ENCODE assay signal across 9 mouse cellular contexts in genomic region chr5:25526926-25527325, GRCm38 (mm10). TPM values are rescaled to one million over a fixed set of nuclear protein-coding genes. Genes with fewer than 3 reads are reported as not detected.
DNase-seq lines count a peak whose midpoint lies in the region; ATAC-seq and TF ChIP-seq lines count a peak whose summit lies in the region.
"Had no signal": no experiment of that assay in that cellular context is flagged by ENCODE, and none has a peak within 500 bp of the region (broad histone marks: within the 10 kb centered on the region; RNA-seq: fewer than 3 reads in every experiment).

No protein-coding gene starts in this region.

- H3K4me1 ChIP-seq in liver, embryonic 13.5 days (replicated peaks) = peaks cover 40% of the 10 kb centered on the region
- H3K4me1 ChIP-seq in liver, postnatal 0 days (ENCODE audit: insufficient read depth) = peaks cover 22% of the 10 kb centered on the region

- H3K4me3 ChIP-seq in liver, embryonic 13.5 days (replicated peaks) = no peak overlapping the region
- H3K4me3 ChIP-seq in liver, postnatal 0 days (ENCODE audit: low read depth, low read length) = no peak overlapping the region

- ATAC-seq in liver, embryonic 13.5 days (ENCODE audit: low read depth) = no peak
- ATAC-seq in liver, postnatal 0 days = no peak
- ATAC-seq: inflammation-experienced regulatory T-cells, adult 6 months had no signal

- no peak for TF ChIP-seq EP300 in liver, postnatal 0 days (IDR thresholded peaks at IDR 0.05; ENCODE audit: low read depth)

- H3K4me2 ChIP-seq in liver, embryonic 13.5 days = no peak overlapping the region
- no peak overlapping the region for H3K4me2 ChIP-seq in liver, postnatal 0 days (ENCODE audit: low read depth, low read length)

- WGBS in liver, embryonic 13.5 days (ENCODE audit: insufficient replicate concordance) = 71% methylated on average over 4 of the region's 4 CpGs
- WGBS in liver, postnatal 0 days (ENCODE audit: insufficient replicate concordance) = 67% methylated on average over 4 of the region's 4 CpGs

- no peaks in the 10 kb centered on the region for H3K27me3 ChIP-seq in liver, embryonic 13.5 days
- H3K27me3 ChIP-seq in liver, postnatal 0 days (ENCODE audit: insufficient read depth, low read length) = no peaks in the 10 kb centered on the region

- H3K9me3 ChIP-seq in liver, embryonic 13.5 days (replicated peaks) = no peaks in the 10 kb centered on the region
- H3K9me3 ChIP-seq in liver, postnatal 0 days (ENCODE audit: low read length) = no peaks in the 10 kb centered on the region

- DNase-seq in liver, embryonic 13.5 days = no peak
- DNase-seq in liver, postnatal 0 days = no peak
- peak; percentile 80 for DNase-seq in adipocyte (ENCODE audit: low spot score)
- DNase-seq in cerebellum, adult 8-10 months = peak; percentile 37
- DNase-seq in induced T-regulatory cell, adult 2 months (ENCODE audit: low read depth) = peak; percentile 10
- no peak for DNase-seq in lung, postnatal 10 days
- DNase-seq in embryo, embryonic 11 days = no peak

- peak overlapping the region; percentile 47; the same call in 1 of the 2 replicates for H3K27ac ChIP-seq in liver, embryonic 13.5 days
- no peak overlapping the region for H3K27ac ChIP-seq in liver, postnatal 0 days (ENCODE audit: low read depth)

- TF ChIP-seq CTCF in liver, postnatal 0 days (IDR thresholded peaks at IDR 0.05; ENCODE audit: low read depth) = no peak

- H3K36me3 ChIP-seq in liver, embryonic 13.5 days = no peaks in the 10 kb centered on the region
- no peaks in the 10 kb centered on the region for H3K36me3 ChIP-seq in liver, postnatal 0 days (replicated peaks; ENCODE audit: insufficient read depth, low read length)

- H3K9ac ChIP-seq in liver, embryonic 13.5 days = no peak overlapping the region
- H3K9ac ChIP-seq in liver, postnatal 0 days (replicated peaks) = no peak overlapping the region

RNA-seq across cellular contexts. Expression of gene Cct8l1, which starts 11.1 kb away (rescaled TPM):
- polyA plus RNA-seq in liver, embryonic 13.5 days (2015; fragmentation: Nextera tagmentation; extraction: Ambion mirVana) = not detected in 2 replicates
- not detected in 2 replicates for polyA plus RNA-seq in liver, postnatal 0 days (2015; fragmentation: Nextera tagmentation; extraction: Ambion mirVana)
- polyA plus RNA-seq: neural tube, embryonic 14.5 days had no signal

RNA-seq across cellular contexts. Expression of gene Kmt2c, which starts 28.3 kb away (rescaled TPM):
- polyA plus RNA-seq in liver, embryonic 13.5 days (2015; fragmentation: Nextera tagmentation; extraction: Ambion mirVana) = 5.6 and 6.3 TPM in 2 replicates
- 3.7 and 4.1 TPM in 2 replicates for polyA plus RNA-seq in liver, postnatal 0 days (2015; fragmentation: Nextera tagmentation; extraction: Ambion mirVana)

Comparison
In these comparisons a context has a peak if more than half of its experiments do, and no peak if none do; other contexts are left out.
1. DNase-seq: peak in adipocyte (single experiment), cerebellum, adult 8-10 months (single experiment) and induced T-regulatory cell, adult 2 months (single experiment); none in liver, embryonic 13.5 days (single experiment), liver, postnatal 0 days (single experiment), lung, postnatal 10 days (single experiment) and embryo, embryonic 11 days (single experiment).